Mouse (Mus musculus) thymus, adult 18-20 months (tissue): ENCODE results near the gene Eid2.
A peak's percentile ranks its signal among the peaks of the same experiment; 100 is the strongest.

Experiments
- DNase-seq, 2 experiments: peaks; one replicate each; pipeline ENCODE4 v3.0.0; 2022; ENCODE audit warnings: mixed read lengths in 2 of 2

Eid2 gene

DNA sequence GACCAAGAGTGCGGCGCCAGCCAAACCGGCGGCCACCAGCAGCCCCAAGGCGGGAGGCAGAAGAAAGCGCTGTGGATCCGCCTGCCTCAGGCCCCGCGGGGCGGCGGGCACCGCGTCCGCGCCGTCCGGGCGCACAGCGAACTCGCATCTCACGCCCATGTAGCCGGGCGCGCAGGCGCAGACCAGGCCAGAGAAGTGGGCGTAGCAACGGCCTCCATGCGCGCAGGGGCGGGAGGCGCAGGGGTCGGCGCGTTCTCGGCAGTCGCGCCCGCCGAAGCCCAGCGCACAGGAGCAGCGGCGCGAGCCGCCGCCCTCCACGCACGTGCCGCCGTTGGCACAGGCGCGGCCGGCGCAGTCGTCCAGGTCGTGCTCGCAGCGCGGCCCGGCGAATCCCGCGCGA is 26.8 kb downstream of the Eid2 start:
- no peak for DNase-seq

GRCm38 (mm10) chr7:28298837-28299625 is 31.4 kb downstream of the Eid2 start:
- no peak for DNase-seq

DNA sequence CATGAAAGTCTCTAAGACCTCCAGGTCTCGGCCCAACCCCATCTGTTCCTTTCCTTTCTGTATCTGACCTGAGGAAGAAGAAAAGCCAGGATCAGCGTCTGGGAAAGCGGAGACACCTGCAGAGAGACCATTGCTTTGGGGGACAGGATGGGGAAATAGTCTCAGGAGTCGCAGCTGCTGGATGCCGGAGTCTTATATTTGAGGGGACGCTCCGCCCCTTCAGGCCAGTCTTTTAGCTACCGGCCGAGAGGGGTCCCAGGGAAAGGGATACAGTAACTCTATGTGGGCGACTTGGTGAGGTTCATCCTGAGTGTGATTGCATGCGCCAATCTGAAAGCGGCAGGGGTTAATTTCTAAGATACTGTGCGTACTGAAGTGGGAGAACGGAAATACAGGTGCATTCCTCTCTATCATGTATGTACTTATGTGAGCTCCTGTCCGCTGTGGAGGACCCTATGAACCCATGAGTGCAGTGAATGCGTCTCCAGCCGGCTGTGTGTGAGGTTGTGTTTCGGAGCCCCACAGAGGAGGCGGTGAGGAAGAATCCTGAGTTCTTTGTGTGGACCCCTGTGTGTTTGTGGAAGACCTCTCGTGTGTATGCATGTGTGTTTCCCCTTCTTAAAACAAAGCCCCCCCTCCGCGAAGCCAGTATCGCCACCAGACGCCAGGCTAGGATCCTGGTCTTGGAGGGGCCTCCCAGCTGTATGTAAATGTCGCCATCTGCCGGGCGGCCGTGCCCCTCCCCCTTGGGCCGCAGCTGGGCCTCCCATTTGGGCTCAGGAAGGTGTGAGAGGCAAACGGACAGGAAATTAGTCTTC is 34.1 kb downstream of the Eid2 start, which contains the start of gene Dll3:
TSS of gene Dll3 (minus strand) at position 623 of the 818 bp plus-strand sequence.
- no peak for DNase-seq

- no peak for DNase-seq
These were observed 38.0 kb downstream of the Eid2 start for GRCm38 (mm10) chr7:28305641-28306040.

- DNase-seq: no peak
These were observed 38.5 kb downstream of the Eid2 start for GRCm38 (mm10) chr7:28306216-28306615.

DNA sequence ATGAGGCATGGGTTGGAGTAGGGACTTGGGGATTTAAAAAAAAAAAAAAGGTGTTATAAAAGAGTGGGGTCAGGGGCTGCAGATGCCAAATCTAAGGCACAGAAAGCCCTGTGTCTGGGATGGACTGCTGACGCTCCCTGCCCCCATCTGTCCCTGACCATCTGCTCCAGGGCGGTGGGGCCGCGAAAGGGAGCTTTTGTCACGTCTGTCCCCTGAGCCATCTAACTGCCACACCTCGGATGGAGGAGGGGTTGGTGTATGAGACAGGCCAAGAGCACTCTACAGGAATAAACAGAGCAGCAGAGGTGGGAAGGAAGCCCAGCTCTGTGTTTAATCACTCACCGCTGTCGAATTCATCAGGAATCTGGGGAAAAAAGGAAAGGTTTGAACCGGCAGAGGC is 42.1 kb downstream of the Eid2 start:
- DNase-seq: no peak

DNA sequence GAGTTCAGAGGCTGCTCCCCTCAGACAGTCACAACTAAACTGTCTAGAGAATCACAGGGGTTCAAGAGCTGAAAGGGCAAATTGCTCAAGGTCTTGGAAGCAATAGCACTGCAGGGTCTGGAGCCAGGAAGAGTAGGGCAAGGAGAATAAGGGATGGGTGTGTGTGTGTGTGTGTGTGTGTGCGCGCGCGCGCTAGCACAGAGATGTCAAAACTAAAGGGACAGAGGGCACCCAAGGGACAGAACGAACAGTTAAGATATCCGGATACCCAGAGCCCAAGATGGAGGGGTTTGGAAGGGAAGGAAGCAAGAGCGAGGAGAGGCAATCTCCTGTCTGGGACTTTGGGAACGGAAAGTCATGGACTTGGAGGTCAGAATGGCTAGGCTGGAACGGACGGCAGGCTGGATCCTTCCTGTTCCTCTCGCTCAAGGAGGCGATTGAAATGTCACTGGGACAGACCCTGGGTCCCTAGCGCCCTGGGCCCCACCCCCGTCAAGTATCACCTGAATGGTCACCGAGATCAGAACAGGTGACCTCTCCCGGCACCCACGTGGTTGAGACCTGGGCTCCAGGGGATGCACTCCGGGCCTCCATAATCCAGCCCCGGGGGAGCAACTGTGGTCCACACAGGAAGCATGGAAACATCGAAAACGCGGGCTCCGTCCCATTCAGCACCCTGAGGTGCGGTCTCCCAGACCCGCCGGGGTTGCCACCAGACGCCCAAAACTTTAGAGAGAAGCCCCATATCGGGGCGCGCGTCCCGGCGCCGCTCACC is 43.7 kb downstream of the Eid2 start:
- DNase-seq: no peak

- peak; percentile 92 to 93 for DNase-seq
These were observed 44.4 kb downstream of the Eid2 start, which contains the start of gene Timm50 for GRCm38 (mm10) chr7:28311926-28312543. Timm50 (minus strand) TSS chr7:28312072.

- no peak for DNase-seq
These were observed 50.4 kb downstream of the Eid2 start for GRCm38 (mm10) chr7:28318036-28318435.

- DNase-seq: no peak
These were observed 51.0 kb downstream of the Eid2 start for GRCm38 (mm10) chr7:28318714-28319113.
